7 mouse cellular contexts compared by ENCODE assay signal in genomic region chr17:17567071-17567470, GRCm38 (mm10). TPM values are rescaled to one million over a fixed set of nuclear protein-coding genes. Genes with fewer than 3 reads are reported as not detected.
A peak's percentile ranks its signal among the peaks of the same experiment; 100 is the strongest.
DNase-seq lines count a peak whose midpoint lies in the region; ATAC-seq lines count a peak whose summit lies in the region.

No protein-coding gene starts in this region.

- H3K27me3 ChIP-seq in splenic B cell, adult 2 months (ENCODE audit: control insufficient read depth, insufficient read depth, low read length, poor library complexity, severe bottlenecking) = no peaks in the 10 kb centered on the region

- peak; percentile 55 for DNase-seq in layer of hippocampus, adult 9-10 months (ENCODE audit: low spot score)
- no peak for DNase-seq in layer of hippocampus, adult 8-10 months (ENCODE audit: low spot score in 2 of 2)
- peak; percentile 53 for DNase-seq in ES-CJ7 (ENCODE audit: low read depth, low spot score)
- DNase-seq in T-cell, adult 2 months (ENCODE audit: low spot score) = peak; percentile 18
- DNase-seq in splenic B cell, adult 2 months (ENCODE audit: low read depth, low spot score) = peak; percentile 73
- DNase-seq in testis, postnatal 14 days (ENCODE audit: low spot score) = no peak

- H3K36me3 ChIP-seq in splenic B cell, adult 2 months (ENCODE audit: control insufficient read depth, insufficient read depth, low read length, poor library complexity, severe bottlenecking) = peaks cover 3% of the 10 kb centered on the region

- peak; percentile 75 for ATAC-seq in granulocyte monocyte progenitor cell, adult 5-6 weeks (replicated peaks; ENCODE audit: poor library complexity, severe bottlenecking)

RNA-seq across cellular contexts. Expression of gene Lnpep, which starts 57.8 kb away (rescaled TPM):
- total RNA-seq in layer of hippocampus, adult 8-10 months (2022) = 100 to 1,000 TPM in 3 of 4 experiments, 10 to 100 TPM in 1; 95.9 to 107 (median 103) TPM
- total RNA-seq in granulocyte monocyte progenitor cell, adult 5-6 weeks (2014; fragmentation: Nextera tagmentation) = 42.2 and 46.3 TPM in 2 replicates
- 51.6 and 52.2 TPM in 2 replicates for total RNA-seq in granulocyte monocyte progenitor cell, adult 5-6 weeks (2017)

Comparison
In these comparisons a context has a peak if more than half of its experiments do, and no peak if none do; other contexts are left out.
1. DNase-seq: peak in layer of hippocampus, adult 9-10 months (single experiment), ES-CJ7 (single experiment), T-cell, adult 2 months (single experiment) and splenic B cell, adult 2 months (single experiment); none in layer of hippocampus, adult 8-10 months (0 of 2) and testis, postnatal 14 days (single experiment).